Mouse (Mus musculus) frontal cortex, adult 2 months (tissue): ENCODE data around the gene Psmb4. TPM values are rescaled to one million over a fixed set of nuclear protein-coding genes. Genes with fewer than 3 reads are reported as not detected.
"Not testable (repeated sequence)": the region's sequence is repeated elsewhere in the genome, so short reads cannot be mapped to it uniquely, and the experiment has no call there.

Source experiments
- DNase-seq, 2 experiments: peaks; one replicate each; pipeline ENCODE4 v3.0.0; 2022; ENCODE audit warnings: low spot score in 1 of 2; ENCODE audit errors: extremely low spot score in 1 of 2
- polyA plus RNA-seq: library from polyadenylated mRNA; depleted of rRNA; stranded (reverse); fragments of >200 nt; gene quantifications from 2 replicates; pipeline ENCODE4 v1.2.3, GENCODE M21; 2012; rRNA removed

The Psmb4 gene
- 245 and 253 TPM in 2 replicates for polyA plus RNA-seq

DNA sequence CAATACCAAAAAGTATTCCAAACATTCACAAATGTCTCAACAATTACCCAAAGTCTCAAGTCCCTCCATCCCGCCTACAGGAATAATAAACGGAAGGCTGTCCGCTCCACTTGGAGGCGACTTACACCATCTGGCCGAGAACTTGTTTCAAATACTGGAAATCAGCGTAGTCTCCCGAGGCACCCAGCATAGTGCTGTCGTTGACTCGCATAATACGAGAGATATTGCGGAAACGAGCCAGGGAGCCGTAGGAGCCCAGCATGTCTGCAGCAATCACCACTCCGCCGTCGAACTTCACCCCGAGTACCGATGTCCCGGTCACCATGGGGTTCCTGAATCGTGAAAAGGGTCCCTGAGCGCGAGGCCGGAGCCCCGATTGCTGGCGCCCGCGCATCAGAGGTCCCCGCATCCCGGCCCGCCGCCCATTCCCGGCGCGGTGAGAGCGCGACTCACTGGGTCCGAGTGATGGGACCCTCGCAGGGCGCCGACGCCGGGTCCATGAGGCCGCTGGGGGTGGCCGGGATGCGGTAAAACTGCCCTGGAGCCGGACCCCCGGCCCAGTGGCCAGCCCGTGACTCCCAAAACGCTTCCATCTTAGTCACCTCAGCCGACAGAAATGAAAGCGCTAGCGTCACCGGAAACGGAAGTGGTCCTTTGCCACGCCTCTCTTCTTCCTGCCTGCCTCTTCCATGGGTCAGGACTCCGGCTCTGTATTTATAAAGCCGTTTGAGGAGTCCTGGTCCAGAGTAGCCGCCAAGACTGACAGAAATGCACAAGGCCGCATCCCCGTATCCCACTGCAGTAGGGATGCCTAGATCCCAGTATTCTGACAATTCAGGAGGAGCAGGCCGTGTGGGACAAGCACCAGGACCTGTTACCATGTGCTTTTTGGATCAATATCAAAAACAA is at the start of gene Psmb4:
Gene Psmb4, minus strand, starts transcription at position 646 of the 909 bp plus-strand sequence.
- DNase-seq: peak; percentile 81 to 91

DNA sequence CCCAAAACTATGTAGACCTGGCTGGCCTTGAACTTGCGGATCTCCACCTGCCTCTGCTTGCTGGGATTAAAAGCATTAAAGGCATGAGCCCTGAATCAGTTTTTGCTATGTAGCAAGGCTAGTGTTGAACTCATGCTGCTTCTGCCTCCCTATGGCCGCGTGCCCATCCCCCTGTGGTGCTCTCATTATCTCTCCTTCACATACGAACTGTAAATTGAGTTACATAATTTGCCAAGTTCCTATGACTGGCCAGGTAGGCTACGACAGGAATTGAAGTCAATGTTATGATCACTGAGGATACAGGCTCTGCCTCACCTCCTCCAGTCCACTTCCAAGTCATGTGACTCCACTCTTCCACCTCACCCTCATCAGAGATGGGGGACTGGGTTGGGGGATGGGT is 49.4 kb upstream of the Psmb4 start:
- not testable (repeated sequence) for DNase-seq

DNA sequence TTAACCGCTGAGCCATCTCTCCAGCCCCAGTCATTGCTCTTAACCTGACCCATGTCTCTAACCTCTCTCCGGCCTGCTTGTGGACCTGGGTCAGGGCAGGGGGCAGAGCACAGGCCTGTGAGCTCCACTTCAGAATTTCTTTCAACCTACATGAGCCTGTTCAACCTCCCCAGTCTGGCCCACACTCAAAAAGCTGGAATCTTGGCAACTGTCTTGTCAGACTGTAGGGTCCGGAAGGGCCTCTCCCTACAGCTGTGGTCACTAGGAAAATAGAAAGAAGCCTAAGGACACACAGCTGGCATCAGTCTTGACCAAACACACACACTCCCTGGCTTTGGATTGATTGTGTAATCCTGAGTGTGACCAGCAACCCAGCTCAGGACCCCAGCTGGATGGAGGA is 48.6 kb upstream of the Psmb4 start:
- not testable (repeated sequence) for DNase-seq

DNA sequence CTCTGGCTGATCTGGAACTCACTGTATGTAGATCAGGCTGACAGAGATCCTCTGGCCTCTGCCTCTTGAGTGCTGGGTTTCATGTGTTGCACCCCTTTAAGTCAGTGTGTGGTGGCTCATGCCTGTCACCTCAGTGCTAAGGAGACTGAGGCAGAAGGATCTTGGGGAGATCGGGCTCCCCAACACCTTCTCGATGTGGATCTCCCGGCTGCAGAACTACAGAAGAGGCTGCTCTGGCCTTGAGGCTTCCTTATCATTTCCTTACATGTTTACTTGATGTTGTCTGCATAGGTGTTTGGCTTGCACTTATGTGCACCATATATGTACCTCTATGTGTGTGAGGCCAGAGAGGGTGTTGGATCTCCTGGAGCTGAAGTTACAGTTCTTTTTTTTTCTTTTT is 47.8 kb upstream of the Psmb4 start:
- not testable (repeated sequence) for DNase-seq

DNA sequence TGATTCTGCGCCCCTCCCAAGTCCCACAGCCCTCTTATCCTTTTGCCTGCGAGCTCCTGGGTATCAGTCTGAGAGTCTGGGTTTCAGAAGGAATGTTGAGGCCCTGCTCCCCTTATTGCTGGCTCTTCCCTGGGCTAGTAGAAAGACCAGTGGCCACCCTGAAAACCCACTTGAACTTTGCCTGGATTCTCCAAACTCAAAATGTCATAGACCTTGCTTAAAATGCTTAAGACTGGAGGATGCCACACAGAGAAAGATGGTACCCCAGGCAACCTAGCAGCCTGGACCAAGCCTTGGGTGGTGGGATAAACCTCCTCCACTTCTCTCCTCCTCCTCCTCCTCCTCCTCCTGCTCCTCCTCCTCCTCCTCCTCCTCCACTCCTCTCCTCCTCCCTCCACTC is 46.8 kb upstream of the Psmb4 start:
- DNase-seq: not testable (repeated sequence)

DNA sequence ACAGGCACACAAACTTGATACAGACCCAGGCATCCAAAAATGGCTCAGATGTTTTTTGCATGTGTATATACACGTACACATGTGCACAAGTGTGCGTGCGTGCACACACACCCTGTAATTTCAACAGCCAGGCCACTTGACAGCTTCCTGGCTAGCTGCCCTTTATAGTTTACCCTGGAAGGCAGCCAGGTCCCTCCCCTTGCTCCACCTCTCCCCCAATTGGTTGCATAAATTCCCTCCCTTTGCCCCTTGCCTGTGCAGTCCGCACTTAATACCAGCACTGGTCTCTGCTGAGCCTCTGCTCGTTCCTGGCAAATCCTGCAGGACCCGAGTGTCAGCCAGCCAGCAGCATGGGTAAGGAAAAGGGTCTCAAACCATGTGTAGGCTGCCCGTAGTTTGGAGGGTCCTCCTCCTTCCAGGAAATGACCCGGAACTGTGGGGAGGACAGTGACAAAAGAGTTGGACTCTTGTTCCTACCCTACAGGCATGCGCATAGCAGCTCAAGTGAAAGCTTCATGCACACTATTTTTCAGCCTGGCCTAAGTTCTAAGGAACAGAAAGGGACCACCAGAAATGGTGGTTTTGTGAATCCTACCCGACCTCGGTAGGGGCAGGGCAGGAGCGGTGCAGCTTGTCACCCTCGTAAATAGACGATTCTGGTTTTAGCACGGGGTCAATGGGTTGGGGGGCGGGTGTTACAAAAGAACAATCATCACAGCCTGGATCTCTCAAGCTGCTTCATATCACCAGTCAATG is 46.2 kb upstream of the Psmb4 start, which contains the start of gene Selenbp1:
Gene Selenbp1, plus strand, starts transcription at position 248 of the 756 bp plus-strand sequence.
- DNase-seq: peak in 1 of 2 experiments; percentile 63

DNA sequence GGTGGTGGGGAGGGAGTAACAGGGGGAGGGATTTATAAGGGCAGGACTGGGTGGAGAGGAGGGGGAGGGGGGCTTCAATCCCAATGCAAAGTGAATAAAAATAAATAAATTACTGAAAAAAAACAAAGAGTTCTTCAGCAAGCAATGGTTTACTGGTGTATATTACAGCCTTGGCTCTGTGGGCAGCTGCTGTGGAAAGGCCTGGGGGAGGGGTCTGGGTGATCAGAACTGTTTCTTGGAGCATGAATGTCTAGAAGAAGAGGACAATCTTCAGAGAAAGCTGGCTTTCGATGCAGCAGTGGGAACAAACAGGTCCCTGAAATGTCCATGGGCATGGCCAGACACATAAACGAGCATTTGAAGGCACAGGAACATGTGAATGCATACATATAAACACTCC is 45.5 kb upstream of the Psmb4 start:
- not testable (repeated sequence) for DNase-seq

DNA sequence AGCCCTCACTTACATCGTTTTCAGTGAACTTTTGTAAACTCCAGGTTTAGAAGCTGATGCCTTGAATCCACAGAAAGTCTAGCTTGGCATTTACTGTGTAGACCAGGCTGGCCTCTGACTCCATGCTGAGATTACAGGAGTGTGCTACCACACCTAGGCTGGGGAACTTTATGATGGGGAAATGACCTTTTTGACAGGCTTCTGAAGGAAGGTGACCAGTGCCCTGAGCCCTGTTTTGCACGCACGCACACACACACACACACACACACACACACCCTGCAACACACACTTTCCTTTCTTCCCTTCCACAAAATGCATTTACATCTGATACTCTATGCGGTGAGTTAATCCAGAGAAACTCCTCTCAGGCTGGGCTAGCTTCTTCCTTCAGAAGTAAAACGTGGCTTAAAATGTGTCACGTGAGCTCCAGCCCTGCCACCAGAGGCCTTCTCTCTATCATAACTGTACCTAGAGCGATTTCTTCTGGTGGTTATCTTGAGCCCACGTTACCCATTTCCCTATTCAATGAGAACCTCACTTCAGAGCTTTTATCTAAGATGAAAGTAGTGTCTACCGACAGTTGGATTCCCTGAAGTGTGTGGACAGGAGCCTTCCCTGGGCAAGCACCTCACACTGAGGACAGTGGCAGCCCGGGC is 44.8 kb upstream of the Psmb4 start:
- DNase-seq: not testable (repeated sequence)

DNA sequence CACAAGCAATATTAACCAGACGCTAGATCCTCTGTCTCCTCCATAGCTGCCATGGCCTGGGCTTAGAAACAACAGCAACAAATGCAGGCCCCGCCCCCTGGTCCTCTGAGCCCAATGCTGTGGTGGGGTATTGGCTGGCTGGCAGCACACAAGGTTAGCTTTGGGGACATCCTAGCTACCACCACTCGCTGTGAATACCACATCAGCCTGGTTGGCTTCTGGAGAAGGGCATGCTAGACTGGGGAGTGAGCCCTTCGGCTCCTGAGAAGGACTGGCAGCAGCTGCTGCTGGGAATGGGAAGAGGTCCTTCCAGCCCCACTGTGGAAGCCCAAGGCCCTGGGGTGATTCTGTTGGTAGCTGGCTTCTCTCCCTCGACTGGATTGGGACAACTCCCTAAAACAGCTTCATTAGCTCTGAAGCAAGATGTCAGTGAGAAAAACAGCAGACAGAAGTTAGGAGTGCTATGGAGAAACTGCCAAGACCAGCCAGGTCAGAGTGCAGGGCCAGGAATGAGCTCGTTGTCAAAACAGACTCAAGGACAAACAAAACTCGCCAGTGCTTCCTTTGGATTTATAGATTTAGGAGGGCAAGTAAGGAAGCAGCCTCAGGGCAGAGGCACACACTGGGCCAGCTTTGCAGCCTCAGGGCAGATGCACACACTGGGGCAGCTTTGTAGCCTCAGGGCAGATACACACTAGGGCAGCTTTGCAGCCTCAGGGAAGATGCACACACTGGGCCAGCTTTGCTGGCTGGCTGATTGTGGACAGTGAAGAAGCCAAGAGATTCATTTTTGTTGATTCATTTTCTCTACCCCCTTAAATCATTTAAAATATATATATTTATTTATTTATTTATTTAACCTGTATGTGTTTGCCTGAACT is 43.9 kb upstream of the Psmb4 start:
- not testable (repeated sequence) for DNase-seq

DNA sequence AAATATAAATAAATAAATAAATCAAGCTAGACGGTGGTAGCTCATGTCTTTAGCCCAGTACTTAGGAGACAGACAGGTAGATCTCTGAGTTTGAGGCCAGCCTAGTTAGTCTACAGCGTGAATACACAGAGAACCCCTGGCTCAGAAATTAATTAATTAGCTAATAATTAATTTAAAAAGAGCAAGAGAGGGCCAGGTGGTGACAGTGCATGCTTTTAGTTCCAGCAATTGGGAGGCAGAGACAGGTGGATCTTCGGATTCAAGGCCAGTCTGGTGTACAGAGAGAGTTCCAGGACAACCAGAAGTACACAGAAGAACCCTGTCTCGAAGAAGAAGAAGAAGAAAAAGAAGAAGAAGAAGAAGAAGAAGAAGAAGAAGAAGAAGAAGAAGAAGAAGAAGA is 42.2 kb upstream of the Psmb4 start:
- DNase-seq: not testable (repeated sequence)

DNA sequence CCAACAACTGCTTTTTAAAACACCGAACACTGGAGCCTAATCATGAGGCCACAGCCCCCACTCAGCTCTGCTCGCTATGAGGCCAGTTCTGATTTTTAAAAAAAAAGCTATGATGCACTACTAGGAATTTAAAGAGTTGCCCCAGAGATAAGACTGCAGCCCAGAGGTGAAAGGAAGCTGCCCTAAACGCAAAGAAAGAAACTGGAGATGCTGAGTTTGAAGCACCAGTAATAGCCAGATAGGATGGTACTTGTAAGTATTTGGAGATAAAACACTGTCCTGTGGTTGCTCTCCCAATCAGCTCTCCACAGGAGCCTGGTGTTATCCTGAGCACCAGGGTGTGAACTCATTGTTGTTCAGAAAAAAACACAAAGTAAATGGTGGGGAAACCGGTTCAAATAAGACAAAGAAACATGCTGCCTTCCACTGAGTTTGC is 39.6 kb upstream of the Psmb4 start:
- DNase-seq: not testable (repeated sequence)

DNA sequence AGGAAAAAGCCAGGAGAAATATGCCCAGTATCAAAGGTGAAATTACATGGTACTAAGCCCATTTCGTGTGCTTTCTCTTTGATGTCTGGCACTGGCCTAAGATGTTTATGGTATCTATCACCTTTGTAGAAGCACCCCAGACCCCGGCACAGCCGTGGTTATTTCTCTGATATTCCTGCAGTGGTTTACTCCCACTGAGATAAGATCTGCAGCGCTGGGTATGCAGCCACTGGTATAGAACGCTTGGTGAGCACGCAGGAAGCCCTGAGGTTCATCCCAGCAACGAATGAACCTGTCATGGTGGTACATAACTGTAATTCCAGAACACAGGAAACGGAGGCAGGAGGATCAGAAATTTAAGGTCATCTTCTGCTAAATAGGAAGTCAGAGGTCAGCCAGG is 37.9 kb upstream of the Psmb4 start:
- DNase-seq: no peak

DNA sequence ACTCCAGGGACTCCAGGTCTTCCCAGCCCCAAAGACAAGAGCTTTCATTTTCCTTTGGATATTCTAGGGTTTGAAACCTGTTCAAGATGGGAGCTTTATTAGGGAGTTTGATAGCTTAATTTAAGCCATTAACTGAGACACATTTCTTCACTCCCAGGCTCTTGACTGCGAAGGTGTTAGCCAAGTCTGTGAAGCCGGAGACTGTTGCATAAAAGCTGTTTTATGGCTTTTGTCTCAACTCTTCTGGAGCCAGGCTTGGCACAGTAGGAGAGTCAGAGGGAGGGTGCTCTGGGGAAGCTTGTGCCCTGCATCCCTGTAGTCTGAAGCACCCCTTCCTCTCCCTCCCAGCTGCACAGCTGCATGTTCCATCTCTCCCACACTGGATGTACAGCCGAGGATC is 35.6 kb upstream of the Psmb4 start:
- no peak for DNase-seq

DNA sequence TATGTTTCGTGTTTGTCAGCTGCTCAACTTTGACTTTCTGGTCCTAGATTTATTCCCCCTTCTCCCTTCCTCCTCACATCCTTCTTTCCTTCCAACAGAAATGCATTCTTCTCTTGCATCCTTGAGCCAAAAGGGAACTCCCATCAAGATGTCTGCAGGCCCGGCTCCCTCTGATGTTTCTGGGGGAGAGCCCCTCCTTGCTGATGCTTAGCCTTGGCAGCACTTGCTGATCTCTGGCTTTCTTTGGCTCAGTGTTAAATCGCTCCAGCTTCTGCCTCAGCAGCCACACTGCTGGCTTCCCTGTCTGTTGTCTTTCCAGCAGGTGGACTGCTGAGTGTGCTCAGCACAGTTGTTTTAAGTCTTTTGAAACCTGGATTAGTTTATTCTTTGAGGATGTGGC is 34.3 kb upstream of the Psmb4 start:
- DNase-seq: no peak

DNA sequence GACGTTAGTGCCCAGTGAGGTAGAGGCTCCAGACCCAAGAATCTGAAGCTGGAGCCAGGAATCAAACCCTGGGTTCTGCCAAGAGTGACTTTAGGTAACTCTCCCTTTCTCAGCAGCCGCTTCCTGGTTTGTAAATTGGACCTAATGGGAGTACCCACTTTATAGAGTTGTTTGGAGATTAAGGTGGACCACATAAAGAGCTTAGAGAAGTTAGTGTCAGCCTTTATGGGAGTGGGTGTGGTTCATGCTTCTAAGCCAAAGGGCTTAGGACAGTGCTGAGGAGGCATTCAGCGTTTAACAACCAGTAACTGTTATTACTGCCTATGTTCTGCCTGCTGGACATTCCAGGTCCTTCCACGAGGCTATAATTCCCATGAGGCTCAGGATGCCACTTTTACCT is 32.1 kb upstream of the Psmb4 start:
- no peak for DNase-seq

DNA sequence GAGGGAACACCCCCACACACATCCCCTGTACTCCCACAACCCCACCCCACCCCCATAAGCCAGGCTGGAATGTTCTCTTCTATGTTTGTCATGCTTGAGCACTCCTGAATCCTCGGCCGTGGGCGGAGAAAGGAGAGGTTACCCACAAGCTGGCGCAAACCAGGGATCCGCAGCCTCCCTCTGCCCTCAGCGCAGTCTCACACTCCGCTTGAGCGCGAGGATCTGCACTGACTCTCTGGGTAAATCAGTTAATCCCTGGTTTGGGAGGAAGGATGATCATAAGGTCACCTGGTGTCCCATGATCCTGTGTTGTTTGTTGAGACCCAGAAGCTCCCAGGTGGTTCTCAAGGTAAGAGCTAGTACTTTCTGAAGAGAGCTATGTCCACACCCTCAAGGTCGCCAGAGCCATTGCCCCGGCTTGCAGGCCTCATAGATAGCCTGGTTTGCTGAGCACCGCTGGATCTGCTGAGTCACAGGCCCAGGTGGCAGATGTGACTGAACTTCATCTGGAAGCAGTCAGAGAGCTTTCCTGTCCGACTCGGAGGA is 31.1 kb upstream of the Psmb4 start:
- DNase-seq: peak in 1 of 2 experiments; percentile 45

DNA sequence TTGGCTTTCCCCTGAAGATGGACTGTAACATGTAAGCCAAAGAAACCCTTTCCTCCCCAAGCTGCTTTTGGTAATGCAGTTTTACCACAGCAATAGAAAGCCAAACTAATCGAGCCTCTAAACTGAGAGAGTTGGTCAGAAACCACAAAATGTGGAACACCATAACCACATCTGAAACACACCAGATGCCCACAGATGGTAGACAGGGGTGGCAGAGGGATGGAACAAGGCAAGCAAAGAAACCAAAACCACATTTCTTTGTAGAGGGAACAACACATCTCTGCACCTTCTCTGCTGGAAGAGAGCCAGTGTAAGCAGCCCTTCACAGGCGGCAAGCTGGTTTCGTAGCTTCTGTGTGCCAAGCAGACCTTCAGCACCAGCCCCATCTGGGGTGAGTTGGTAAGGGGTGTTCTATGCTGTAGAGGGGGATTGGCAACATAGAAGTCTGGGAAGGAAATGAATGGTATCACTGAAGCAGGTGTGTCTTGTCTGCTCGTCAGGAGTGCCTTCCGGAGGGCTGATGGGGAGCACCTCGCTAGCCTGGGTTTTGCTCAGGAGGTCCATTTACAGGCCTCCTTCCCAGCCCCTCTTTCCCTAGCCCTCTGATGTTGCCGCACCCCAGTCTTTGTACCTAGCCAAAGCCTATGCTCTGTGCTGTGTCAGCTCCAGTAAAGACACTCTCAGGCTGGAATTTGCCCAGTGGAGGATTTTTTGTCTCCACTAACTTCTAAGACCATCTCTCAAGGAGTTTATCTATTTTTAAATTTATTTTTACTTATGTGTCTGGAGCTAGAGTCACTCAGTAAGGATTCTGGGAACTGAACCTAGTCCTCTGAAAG is 29.4 kb upstream of the Psmb4 start:
- no peak for DNase-seq

DNA sequence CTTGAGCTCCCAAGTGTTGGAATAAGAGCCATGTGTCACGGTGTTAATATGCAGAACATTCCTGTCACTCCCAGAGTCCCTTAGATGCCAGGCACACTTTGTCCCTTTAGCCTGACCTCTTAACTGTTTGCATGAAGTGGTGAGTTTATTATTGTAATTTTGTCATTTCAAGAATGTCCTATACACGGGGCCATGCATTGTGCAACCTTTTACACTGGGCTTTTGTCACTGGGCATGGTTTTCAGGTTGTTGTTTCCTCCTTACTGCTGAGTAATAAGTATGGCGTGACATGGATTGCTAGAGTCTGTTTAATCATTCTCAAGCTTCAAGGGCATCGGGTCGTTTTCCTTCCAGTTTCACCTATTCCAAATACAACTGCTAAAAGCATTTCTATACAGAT is 27.0 kb upstream of the Psmb4 start:
- DNase-seq: no peak
